Mouse (Mus musculus) ES-Bruce4 (cell line): ENCODE data around the gene Olfr1314. TPM values are rescaled to one million over a fixed set of nuclear protein-coding genes. Genes with fewer than 3 reads are reported as not detected.

Experiments used
- H3K27ac ChIP-seq: 2 replicates; pipeline ENCODE4 v1.5.1; 2012; ENCODE audit warnings: low read length, inconsistent platforms; ENCODE audit not compliant: insufficient read depth
- H3K27me3 ChIP-seq: 2 replicates; pipeline ENCODE4 v1.6.1; 2012; ENCODE audit warnings: mild to moderate bottlenecking, low read length, inconsistent platforms; ENCODE audit not compliant: control insufficient read depth, poor library complexity, insufficient read depth, severe bottlenecking
- H3K36me3 ChIP-seq: 2 replicates; pipeline ENCODE4 v1.6.1; 2012; ENCODE audit warnings: inconsistent platforms, mild to moderate bottlenecking, low read length, moderate library complexity; ENCODE audit not compliant: control insufficient read depth, poor library complexity, insufficient read depth, severe bottlenecking
- H3K4me1 ChIP-seq: one replicate; pipeline ENCODE4 v1.8.1; 2011; ENCODE audit warnings: low read length; ENCODE audit not compliant: control insufficient read depth, insufficient read depth
- H3K4me3 ChIP-seq: 2 replicates; pipeline ENCODE4 v1.5.1; 2011; ENCODE audit warnings: low read depth, mild to moderate bottlenecking, low read length
- H3K9ac ChIP-seq: 2 replicates; pipeline ENCODE4 v1.6.1; 2012; ENCODE audit warnings: low read depth, mild to moderate bottlenecking, inconsistent platforms; ENCODE audit not compliant: poor library complexity, severe bottlenecking
- H3K9me3 ChIP-seq: replicated peaks from 2 replicates; pipeline ENCODE4 v1.6.1; 2012; ENCODE audit warnings: mild to moderate bottlenecking, low read length, inconsistent platforms; ENCODE audit not compliant: control insufficient read depth, poor library complexity, insufficient read depth, severe bottlenecking
- CTCF ChIP-seq: IDR thresholded peaks from one replicate; pipeline ENCODE4 v1.8.1; 2011; ENCODE audit warnings: low read depth, low read length
- EP300 ChIP-seq: IDR thresholded peaks from 2 replicates; pipeline ENCODE4 v1.6.1; 2011; ENCODE audit warnings: low read depth, low read length; ENCODE audit not compliant: insufficient read depth
- POLR2A ChIP-seq: IDR thresholded peaks from one replicate; pipeline ENCODE4 v1.8.1; 2011; ENCODE audit warnings: low read length; ENCODE audit not compliant: insufficient read depth
- polyA plus RNA-seq: library from polyadenylated mRNA; stranded (reverse); fragments of >200 nt; gene quantifications from 2 replicates; pipeline ENCODE4 v1.2.4, GENCODE M21; 2011; ENCODE audit warnings: low read depth; ENCODE audit not compliant: missing spikeins, insufficient read depth, insufficient read length

Olfr1314 gene
- not detected in 2 replicates for polyA plus RNA-seq

- TF ChIP-seq CTCF (no peak), POLR2A (no peak), EP300 (no peak)
Measured at GRCm38 (mm10) chr2:112096681-112097080, at the start of gene Olfr1314. Olfr1314 (minus strand) TSS chr2:112096781.

DNA sequence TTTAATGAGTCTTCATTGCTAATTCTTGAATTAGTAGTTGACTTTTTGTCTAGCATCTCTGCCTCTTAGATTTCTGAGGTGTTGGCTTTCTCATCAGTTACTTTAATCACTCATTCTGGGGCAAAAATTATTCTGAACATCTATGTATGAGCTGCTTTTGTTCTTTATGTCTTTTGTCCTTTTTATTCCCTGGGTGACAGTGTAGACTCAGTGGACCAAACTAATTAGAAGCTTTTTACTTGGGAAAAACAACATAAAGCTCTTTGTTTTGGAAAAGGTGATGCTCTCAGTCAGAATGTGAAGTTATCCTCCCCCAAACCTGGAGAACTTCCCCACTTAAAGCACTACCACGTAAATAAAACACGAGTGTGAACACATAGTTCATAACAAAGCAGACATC, 43.4 kb upstream of the Olfr1314 start, which contains the start of gene Olfr1317:
Olfr1317 (plus strand) TSS at position 301 of the 400 bp plus-strand sequence.
- no peaks in the 10 kb centered on the region for H3K4me1 ChIP-seq
- H3K9ac ChIP-seq, result no peak within 1 kb of the TSS
- no peak within 1 kb of the TSS for H3K27ac ChIP-seq
- TF ChIP-seq EP300 (no peak), CTCF (no peak), POLR2A (no peak)
- no peaks in the 10 kb centered on the region for H3K36me3 ChIP-seq
- H3K9me3 ChIP-seq, result no peaks in the 10 kb centered on the region
- no peak within 1 kb of the TSS for H3K4me3 ChIP-seq
- no peaks in the 10 kb centered on the region for H3K27me3 ChIP-seq

More at GRCm38 (mm10) chr2:112096681-112097080, at the start of gene Olfr1314:
- Histone ChIP-seq H3K36me3 (no peaks in the 10 kb centered on the region), H3K4me3 (no peak within 1 kb of the TSS), H3K9me3 (no peaks in the 10 kb centered on the region; the same call in 1 of the 2 replicates), H3K27ac (no peak within 1 kb of the TSS), H3K4me1 (no peaks in the 10 kb centered on the region), H3K9ac (no peak within 1 kb of the TSS), H3K27me3 (no peaks in the 10 kb centered on the region)

- H3K9ac ChIP-seq, result no peak within 1 kb of the TSS
- no peaks in the 10 kb centered on the region for H3K9me3 ChIP-seq
- H3K27me3 ChIP-seq, result no peaks in the 10 kb centered on the region
- TF ChIP-seq POLR2A, result no peak
- no peak for TF ChIP-seq CTCF
- no peak for TF ChIP-seq EP300
- no peak within 1 kb of the TSS for H3K27ac ChIP-seq
- no peaks in the 10 kb centered on the region for H3K36me3 ChIP-seq
- H3K4me1 ChIP-seq, result no peaks in the 10 kb centered on the region
- no peak within 1 kb of the TSS for H3K4me3 ChIP-seq
Measured at GRCm38 (mm10) chr2:112134877-112135276, 38.3 kb upstream of the Olfr1314 start, which contains the start of gene Olfr1316. Olfr1316 (minus strand) TSS chr2:112134977.

DNA sequence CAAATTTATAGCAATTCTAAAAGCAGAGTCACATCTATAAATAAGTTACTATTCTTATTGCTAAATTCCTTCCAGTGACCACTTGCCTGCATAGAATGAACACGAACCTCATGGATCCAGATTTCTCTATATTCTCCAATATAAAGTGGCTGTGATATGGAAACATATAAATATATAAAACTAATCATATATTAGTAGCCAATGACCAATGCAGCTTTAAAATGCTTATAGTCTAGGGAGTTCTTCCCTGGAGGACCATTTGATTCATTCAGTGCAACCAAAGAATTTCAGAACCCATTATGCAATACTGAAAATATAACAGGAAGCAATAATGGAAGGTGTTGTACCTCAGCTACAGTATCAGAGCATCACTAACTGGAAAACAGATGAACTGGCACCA, 18.8 kb upstream of the Olfr1314 start, which contains the start of gene Olfr1315-ps1:
Olfr1315-ps1 (minus strand) TSS at position 101 of the 400 bp plus-strand sequence.
- peaks cover 5% of the 10 kb centered on the region; the same call in 1 of the 2 replicates for H3K9me3 ChIP-seq
- TF ChIP-seq CTCF (no peak), POLR2A (no peak), EP300 (no peak)

GRCm38 (mm10) chr2:112077743-112078142, 18.8 kb downstream of the Olfr1314 start, which contains the start of gene Olfr1313:
Olfr1313 (minus strand) TSS chr2:112077843.
- no peaks in the 10 kb centered on the region for H3K4me1 ChIP-seq
- no peaks in the 10 kb centered on the region for H3K9me3 ChIP-seq
- no peaks in the 10 kb centered on the region for H3K27me3 ChIP-seq
- H3K27ac ChIP-seq, result no peak within 1 kb of the TSS
- no peak within 1 kb of the TSS for H3K4me3 ChIP-seq
- H3K36me3 ChIP-seq, result no peaks in the 10 kb centered on the region
- no peak within 1 kb of the TSS for H3K9ac ChIP-seq
- no peak for TF ChIP-seq POLR2A
- no peak for TF ChIP-seq EP300
- TF ChIP-seq CTCF, result no peak

More for the DNA sequence above, 18.8 kb upstream of the Olfr1314 start, which contains the start of gene Olfr1315-ps1:
- Histone ChIP-seq H3K9ac (no peak within 1 kb of the TSS), H3K4me1 (no peaks in the 10 kb centered on the region), H3K36me3 (no peaks in the 10 kb centered on the region), H3K4me3 (no peak within 1 kb of the TSS), H3K27me3 (no peaks in the 10 kb centered on the region), H3K27ac (no peak within 1 kb of the TSS)

DNA sequence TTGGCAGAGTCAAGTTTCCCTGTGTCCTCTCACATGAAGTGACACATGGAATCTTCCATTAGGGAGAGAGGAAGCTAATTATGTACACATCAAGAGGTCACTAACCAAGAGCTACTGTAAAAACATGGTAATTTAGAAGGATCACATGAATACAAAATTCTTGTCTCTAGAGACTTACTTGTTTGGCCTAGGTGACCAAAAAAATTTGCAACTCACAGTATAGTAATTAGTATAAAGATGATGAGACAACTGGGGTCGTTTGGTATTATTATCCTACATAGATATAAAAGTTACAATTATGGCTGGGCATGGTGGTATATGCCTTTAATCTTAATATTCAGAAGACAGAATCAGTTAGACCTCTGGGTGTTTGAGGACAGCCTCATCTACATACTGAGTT, 46.4 kb downstream of the Olfr1314 start, which contains the start of gene Olfr1312:
Olfr1312 (minus strand) TSS at position 101 of the 400 bp plus-strand sequence.
- Histone ChIP-seq H3K9me3 (0 out of 2 replicates have a peak, but pooled peaks cover 3% of the 10 kb centered on the region), H3K9ac (no peak within 1 kb of the TSS), H3K36me3 (no peaks in the 10 kb centered on the region), H3K27ac (no peak within 1 kb of the TSS), H3K4me1 (no peaks in the 10 kb centered on the region), H3K4me3 (no peak within 1 kb of the TSS), H3K27me3 (no peaks in the 10 kb centered on the region)
- TF ChIP-seq POLR2A (no peak), EP300 (no peak), CTCF (no peak)

Other genes with a start within 250 kb of the Olfr1314 start
- not detected in 2 replicates for gene Olfr1305, start 219.6 kb downstream of the Olfr1314 start, polyA plus RNA-seq
- not detected in 2 replicates for gene Olfr1306, start 180.5 kb downstream of the Olfr1314 start, polyA plus RNA-seq
- 0.06 TPM in 2 replicates for gene Olfr1307, start 147.3 kb downstream of the Olfr1314 start, polyA plus RNA-seq
- not detected in 2 replicates for gene Olfr1308, start 131.8 kb downstream of the Olfr1314 start, polyA plus RNA-seq
- gene Olfr1309, start 106.5 kb downstream of the Olfr1314 start, polyA plus RNA-seq, result 0.15 TPM in 1 of 2 replicates, not detected in the other
- gene Olfr1310, start 84.1 kb downstream of the Olfr1314 start, polyA plus RNA-seq, result 0.12 and 0.18 TPM in 2 replicates
- gene Olfr1311, start 72.4 kb downstream of the Olfr1314 start, polyA plus RNA-seq, result not detected in 2 replicates
- gene Olfr1312, start 46.5 kb downstream of the Olfr1314 start, polyA plus RNA-seq, result not detected in 2 replicates
- gene Olfr1313, start 18.9 kb downstream of the Olfr1314 start, polyA plus RNA-seq, result not detected in 2 replicates
- not detected in 2 replicates for gene Olfr1315-ps1, start 18.7 kb upstream of the Olfr1314 start, polyA plus RNA-seq
- gene Olfr1316, start 38.2 kb upstream of the Olfr1314 start, polyA plus RNA-seq, result not detected in 2 replicates
- gene Olfr1317, start 43.5 kb upstream of the Olfr1314 start, polyA plus RNA-seq, result not detected in 2 replicates
- not detected in 2 replicates for gene Olfr1318, start 57.4 kb upstream of the Olfr1314 start, polyA plus RNA-seq
- 33.4 and 35.4 TPM in 2 replicates for gene Lpcat4, start 142.7 kb upstream of the Olfr1314 start, polyA plus RNA-seq
- gene Nutm1, start 162.5 kb upstream of the Olfr1314 start, polyA plus RNA-seq, result not detected in 2 replicates
- 129 and 130 TPM in 2 replicates for gene Nop10, start 165.1 kb upstream of the Olfr1314 start, polyA plus RNA-seq
- gene Slc12a6, start 169.0 kb upstream of the Olfr1314 start, polyA plus RNA-seq, result 31.9 and 32.2 TPM in 2 replicates
- 2.2 and 2.3 TPM in 2 replicates for gene Gm21985, start 169.5 kb upstream of the Olfr1314 start, polyA plus RNA-seq